Mouse (Mus musculus) neutrophil, adult 59 days (primary cell): ENCODE results near the gene Grwd1. TPM values are rescaled to one million over a fixed set of nuclear protein-coding genes. Genes with fewer than 3 reads are reported as not detected.

Source experiments
- total RNA-seq, 2 experiments: library from RNA; stranded (reverse); gene quantifications; 1 replicate in 1 of 2; 2 replicates in 1 of 2; pipeline ENCODE4 v1.2.4; 2023

The Grwd1 gene
- total RNA-seq: 1 to 10 TPM; 6.7 to 7.6 TPM

DNA sequence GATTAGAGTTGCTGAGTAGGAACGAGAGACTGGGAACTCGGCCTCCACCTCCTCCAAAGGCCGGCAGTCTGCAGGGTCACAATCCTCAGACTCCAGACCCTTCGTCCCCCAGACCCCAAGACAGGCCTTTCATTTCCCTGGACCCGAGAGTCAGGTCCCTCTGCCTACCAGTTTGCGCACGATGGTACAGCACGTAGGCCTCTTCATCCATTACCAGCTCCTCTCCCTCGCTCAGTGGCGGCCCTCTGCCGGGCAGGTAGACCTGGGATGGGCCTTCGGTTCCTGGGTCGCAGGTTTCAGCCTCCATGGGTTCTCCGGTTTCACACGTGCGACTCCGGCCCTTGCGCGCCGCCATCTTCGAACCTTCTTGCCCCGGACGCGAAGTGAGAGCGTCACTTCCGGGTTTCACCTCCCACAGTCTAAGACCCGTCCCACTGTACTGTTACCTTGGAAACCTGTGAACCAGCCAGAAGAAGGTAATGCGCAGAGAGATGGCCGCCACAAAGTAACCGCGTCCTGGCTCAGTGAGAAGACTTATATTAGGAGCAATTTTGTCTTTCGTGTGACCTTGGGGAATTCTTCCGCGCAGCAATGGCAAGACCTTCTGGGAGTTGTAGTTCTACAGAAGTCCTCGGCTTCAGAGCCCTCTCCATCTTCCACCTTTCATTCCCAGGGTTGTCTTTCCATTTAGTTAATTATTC is at the start of gene Grwd1:
TSS of gene Grwd1 (minus strand) at position 518 of the 701 bp plus-strand sequence.

DNA sequence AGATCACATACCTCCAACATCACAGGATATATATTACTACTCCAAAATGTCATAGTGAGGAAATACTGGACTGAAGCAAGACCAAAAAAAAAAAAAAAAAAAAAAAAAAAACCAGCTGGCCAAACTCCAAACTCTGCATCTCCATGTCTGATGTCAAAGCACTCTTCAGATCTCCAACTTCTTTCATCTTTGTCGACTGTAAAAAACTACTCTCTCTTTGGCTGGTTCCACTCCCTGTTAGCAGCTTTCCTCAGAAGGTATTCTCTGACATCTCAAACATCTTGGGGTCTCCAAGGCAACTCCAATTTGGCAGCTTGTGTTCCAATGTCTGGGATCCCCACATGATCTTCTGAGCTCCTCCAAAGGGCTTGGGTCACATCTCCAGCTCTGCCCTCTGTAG is 47.5 kb upstream of the Grwd1 start, which contains the start of gene Grin2d:
TSS of gene Grin2d (minus strand) at position 101 of the 400 bp plus-strand sequence.

DNA sequence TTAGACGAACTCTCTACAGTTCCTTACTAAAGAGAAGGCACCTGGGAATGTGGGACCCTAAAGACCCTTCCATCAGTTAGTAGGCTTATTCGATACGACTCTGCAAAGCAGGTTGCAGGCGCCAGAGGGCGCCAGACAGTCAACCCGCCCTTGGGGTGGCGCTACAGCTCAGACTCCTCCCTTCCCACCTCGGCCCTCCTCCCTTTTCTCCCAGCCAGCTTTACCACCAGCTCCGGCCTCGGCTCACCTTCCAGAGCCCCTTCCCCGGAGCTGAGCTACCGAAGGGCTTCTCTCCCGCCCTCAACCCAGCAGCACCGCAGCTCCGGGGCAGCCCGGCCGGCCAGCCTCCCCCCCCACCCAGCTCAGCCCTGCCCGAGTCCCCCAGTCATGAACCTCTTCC is 41.9 kb upstream of the Grwd1 start, which contains the start of gene Kdelr1:
TSS of gene Kdelr1 (plus strand) at position 149 of the 400 bp plus-strand sequence.

DNA sequence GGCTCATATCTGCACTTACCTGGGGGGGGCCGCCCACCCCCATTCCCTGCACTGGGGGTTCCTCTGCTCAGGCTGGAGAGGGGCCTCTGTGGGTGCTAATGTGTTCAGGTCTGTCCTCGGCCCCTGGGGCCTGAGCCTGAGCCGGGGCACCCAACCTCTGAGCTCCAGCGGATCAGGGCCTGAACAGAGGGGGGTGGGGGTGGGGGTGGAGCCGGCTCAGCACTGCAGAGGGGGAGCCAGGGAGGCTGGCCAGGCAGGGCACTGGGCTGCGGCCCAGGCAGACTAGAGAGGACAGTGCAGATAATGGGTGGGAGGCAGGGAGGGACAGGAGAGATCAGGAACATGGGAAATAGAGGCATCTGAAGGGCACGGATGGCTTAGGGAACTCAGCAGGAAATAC is 6.1 kb downstream of the Grwd1 start, which contains the start of gene Kcnj14:
TSS of gene Kcnj14 (minus strand) at position 185 of the 400 bp plus-strand sequence.

DNA sequence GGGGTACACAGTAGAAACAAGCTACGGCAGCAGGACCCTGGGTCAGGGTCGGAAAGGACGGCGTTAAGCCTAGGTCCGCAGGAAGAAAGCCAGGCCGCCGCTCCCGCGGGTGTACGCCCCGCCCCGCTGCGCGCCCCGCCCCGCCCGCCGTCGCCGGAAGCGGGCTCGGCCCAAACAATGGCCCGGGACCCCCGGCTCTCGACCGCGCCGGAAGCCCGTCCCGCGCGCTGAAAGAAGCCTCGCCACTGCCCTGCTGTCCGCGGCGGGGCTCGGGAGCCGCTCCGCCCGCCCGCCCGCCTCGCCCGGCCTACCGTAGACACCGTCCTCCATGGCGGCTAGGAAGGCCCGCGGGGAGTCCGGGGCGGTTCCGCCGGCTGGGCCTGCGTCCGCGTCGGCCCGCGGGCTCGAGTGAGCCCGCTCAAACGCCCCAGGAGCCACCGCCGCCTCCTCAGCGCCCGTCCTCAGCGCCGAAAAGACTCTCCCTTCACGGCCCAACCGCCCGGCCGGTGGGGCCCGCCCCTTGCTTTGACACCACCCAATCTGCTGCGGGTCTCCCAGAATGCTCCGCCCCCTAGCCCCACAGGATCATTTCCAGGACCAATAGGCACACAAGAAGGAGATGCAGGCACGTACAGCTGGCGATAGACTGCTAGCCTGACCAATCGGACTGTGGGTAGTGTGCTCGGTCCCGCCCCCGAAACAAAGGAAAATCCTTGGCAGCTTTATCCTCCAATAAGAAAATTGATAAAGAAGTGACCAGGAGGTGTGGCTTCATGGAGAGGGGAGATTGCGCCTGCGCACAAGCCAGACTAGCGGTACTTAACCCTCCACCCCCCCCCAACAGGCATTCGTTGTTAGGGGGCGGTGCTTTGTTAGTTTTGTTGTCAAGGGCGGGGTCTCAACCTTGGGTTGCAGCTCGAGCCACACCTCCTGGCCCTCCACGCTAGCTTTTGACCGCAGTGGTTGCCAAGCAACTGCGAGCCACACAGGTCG is 16.7 kb downstream of the Grwd1 start, which contains the start of gene Cyth2:
TSS of gene Cyth2 (minus strand) at position 795 of the 993 bp plus-strand sequence.

DNA sequence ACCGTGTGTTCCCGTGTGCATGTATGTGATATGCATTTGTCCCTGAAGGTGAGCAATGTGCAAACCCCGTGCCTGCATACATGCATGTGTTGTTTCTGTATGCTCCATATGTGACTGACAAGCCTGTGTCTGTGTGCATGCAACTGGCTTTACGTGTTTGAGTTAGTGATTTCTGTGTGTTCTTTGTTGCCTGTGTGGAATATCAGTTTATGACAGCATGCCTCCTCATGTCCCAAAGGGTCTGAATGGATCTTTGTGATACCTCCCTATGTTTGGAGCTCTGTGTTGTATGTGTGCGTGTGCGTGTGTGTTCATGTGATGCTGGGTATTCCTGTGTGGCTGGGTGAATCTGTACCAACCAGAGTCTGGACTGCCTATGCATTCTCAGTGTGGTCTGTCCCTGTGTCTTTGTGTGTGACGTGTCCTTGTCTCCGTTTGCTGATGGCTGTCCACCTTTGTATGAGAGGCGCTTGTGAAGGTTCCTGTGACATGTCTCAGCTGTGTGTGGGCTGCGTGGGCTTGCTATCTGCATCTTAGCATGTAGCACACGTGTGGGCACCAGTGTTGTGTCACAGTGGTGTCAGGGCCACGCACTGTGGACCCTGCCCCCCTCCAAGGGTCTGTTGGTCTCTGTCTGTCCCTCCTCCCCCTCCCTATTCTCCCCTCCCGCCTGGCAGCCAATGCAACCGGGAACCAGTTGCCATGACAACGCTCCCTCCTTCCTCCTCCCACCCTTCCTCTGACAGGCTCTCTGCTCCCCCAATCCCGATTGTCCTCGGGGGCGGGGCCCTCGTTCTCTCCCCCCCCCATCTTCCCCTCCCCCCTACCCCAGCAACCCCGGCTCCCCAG is 46.0 kb downstream of the Grwd1 start, which contains the start of gene Sult2b1:
TSS of gene Sult2b1 (minus strand) at position 146 of the 849 bp plus-strand sequence.

DNA sequence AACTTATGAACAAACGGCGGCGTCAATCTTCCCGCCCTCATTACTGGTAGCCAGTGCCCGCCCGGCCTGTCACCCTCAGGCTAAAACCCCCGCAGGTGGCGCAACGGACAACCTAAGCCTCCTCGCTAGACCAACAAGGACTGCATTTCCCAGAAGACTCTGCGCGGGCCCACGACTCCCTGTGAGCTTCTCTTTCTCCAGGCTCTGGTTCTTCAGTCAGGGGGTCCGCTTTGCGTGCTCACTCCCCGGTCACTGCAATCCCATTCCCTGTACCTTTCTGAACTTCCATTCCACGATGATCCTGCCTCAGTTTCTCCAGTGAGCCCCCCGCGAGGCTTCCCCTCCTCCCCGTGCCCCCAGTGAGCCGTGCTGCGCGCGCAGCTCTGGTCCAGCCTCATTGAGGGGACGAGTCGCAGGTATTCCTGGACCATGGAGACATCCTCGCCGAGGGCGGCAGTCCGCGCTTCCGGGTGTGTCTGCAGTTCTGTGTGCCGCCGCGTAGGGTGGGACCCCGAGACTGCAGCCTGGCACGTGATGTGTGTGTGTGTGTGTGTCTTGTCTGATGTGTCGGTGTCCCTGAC is 47.1 kb downstream of the Grwd1 start, which contains the start of gene Lmtk3:
TSS of gene Lmtk3 (plus strand) at position 228 of the 581 bp plus-strand sequence.

Other genes with a start within 250 kb of the Grwd1 start
- gene Fgf21, start 215.5 kb downstream of the Grwd1 start, total RNA-seq: not detected
- gene Fut1, start 213.7 kb downstream of the Grwd1 start, total RNA-seq: 1 to 10 TPM in 1 of 2 experiments, not detected in 1; 1.2 TPM
- under 1 TPM in 1 of 2 experiments, not detected in 1; 0.47 TPM for gene Izumo1, start 209.1 kb downstream of the Grwd1 start, total RNA-seq
- gene Rasip1, start 203.5 kb downstream of the Grwd1 start, total RNA-seq: 1 to 10 TPM; 2.6 to 2.7 TPM
- gene Mamstr, start 191.0 kb downstream of the Grwd1 start, total RNA-seq: under 1 TPM; 0.07 to 0.11 TPM
- gene Fut2, start 164.6 kb downstream of the Grwd1 start, total RNA-seq: not detected
- not detected for gene Ntn5, start 146.9 kb downstream of the Grwd1 start, total RNA-seq
- gene Sec1, start 136.5 kb downstream of the Grwd1 start, total RNA-seq: under 1 TPM in 1 of 2 experiments, not detected in 1; 0.18 TPM
- not detected for gene Car11, start 131.1 kb downstream of the Grwd1 start, total RNA-seq
- gene Dbp, start 125.9 kb downstream of the Grwd1 start, total RNA-seq: 1 to 10 TPM; 7.5 to 9.2 TPM
- 100 to 1,000 TPM; 750 to 815 TPM for gene Rpl18, start 115.5 kb downstream of the Grwd1 start, total RNA-seq
- gene Sphk2, start 112.9 kb downstream of the Grwd1 start, total RNA-seq: 10 to 100 TPM; 52.8 to 54.1 TPM
- under 1 TPM; 0.13 to 0.36 TPM for gene Fam83e, start 109.7 kb downstream of the Grwd1 start, total RNA-seq
- not detected for gene Spaca4, start 105.1 kb downstream of the Grwd1 start, total RNA-seq
- under 1 TPM in 1 of 2 experiments, not detected in 1; 0.22 TPM for gene Lmtk3, start 47.2 kb downstream of the Grwd1 start, total RNA-seq
- gene Sult2b1, start 46.3 kb downstream of the Grwd1 start, total RNA-seq: not detected
- 10 to 100 TPM; 90.5 to 95.6 TPM for gene Cyth2, start 16.4 kb downstream of the Grwd1 start, total RNA-seq
- under 1 TPM; 0.22 to 0.40 TPM for gene Kcnj14, start 6.2 kb downstream of the Grwd1 start, total RNA-seq
- gene Kdelr1, start 41.8 kb upstream of the Grwd1 start, total RNA-seq: 10 to 100 TPM; 68.9 to 69.8 TPM
- gene Grin2d, start 47.4 kb upstream of the Grwd1 start, total RNA-seq: under 1 TPM; 0.13 to 0.29 TPM
- gene Syngr4, start 65.8 kb upstream of the Grwd1 start, total RNA-seq: not detected
- 1 to 10 TPM; 4.9 to 7.9 TPM for gene Tmem143, start 66.0 kb upstream of the Grwd1 start, total RNA-seq
- 100 to 1,000 TPM; 378 to 437 TPM for gene Emp3, start 90.5 kb upstream of the Grwd1 start, total RNA-seq
- gene Ccdc114, start 93.1 kb upstream of the Grwd1 start, total RNA-seq: 1 to 10 TPM; 5.2 to 6.6 TPM
- not detected for gene Abcc6, start 199.4 kb upstream of the Grwd1 start, total RNA-seq
- gene Nomo1, start 202.8 kb upstream of the Grwd1 start, total RNA-seq: 10 to 100 TPM; 29.1 to 29.3 TPM